Mouse (Mus musculus) testis, adult 2 months (tissue): ENCODE data around the gene Fcrl6.

Experiments
- CTCF ChIP-seq: fragments of 200-500 bp; IDR thresholded peaks from 2 replicates; pipeline ENCODE4 v1.5.1; 2012; ENCODE audit warnings: low read depth, mild to moderate bottlenecking, inconsistent platforms, low read length, moderate library complexity; ENCODE audit not compliant: control insufficient read depth, insufficient read depth, insufficient replicate concordance
- POLR2A ChIP-seq: fragments of 200-500 bp; IDR thresholded peaks from 2 replicates; pipeline ENCODE4 v1.6.1; 2012; ENCODE audit warnings: low read depth, mild to moderate bottlenecking, inconsistent platforms, low read length, moderate library complexity; ENCODE audit not compliant: control insufficient read depth

DNA sequence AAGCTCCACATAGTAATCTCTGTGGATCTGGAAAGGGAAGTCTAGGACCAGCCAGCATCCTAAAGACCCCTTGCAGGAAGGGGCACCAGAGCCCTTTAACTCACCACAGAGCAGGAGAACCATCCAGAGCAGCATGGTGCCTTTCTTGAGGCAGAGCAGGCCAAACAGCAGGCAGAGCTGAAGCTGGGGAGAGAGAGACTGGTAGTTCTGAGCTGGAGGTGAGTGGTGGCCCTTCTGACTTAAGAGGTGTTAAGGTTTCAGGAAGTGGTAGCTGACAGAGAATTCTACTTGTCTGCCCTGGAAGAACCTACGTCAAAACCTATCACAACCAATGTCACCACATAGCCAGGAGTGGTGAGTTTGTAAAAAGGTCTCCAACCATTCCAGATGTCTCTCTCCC lies at the start of gene Fcrl6:
- TF ChIP-seq CTCF, result no peak
- TF ChIP-seq POLR2A, result no peak
